Mouse (Mus musculus): ENCODE data around the gene Ovca2. TPM values are rescaled to one million over a fixed set of nuclear protein-coding genes. Genes with fewer than 3 reads are reported as not detected.
A peak's percentile ranks its signal among the peaks of the same experiment; 100 is the strongest.

Ovca2 gene
- polyA plus RNA-seq, 1 experiment from 2014 or later, result 28.6 TPM

DNA sequence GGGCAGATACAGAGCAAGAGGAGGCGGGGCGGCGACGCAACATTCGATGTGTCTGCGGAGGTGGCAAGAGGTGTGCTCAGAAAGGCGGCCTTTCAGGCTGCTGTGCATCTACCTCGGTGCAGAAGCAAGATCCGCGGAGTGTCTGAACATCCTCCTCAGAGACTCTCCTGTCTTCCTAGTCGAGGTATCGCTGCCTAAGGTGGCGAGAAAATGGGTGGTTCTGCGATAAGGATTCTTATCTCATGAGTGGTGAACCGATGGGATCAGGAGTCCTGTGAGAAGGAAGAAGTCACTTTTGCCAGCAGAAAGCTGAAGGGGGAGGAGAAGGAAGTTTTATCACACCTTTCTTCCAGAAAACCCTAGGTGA, 4.9 kb downstream of the Ovca2 start:
- 4% methylated on average over 15 of the region's 15 CpGs for WGBS
- no peak for TF ChIP-seq CTCF (IDR thresholded peaks at IDR 0.05; ENCODE audit: low read depth)
- H3K27me3 ChIP-seq (ENCODE audit: insufficient read depth, low read length), result peaks cover 38% of the 10 kb centered on the region
- peak overlapping the region; percentile 92 for H3K4me2 ChIP-seq
- peaks cover 17% of the 10 kb centered on the region; the same call in 1 of the 2 replicates for H3K36me3 ChIP-seq (ENCODE audit: insufficient read depth)
- H3K4me1 ChIP-seq (ENCODE audit: insufficient read depth), result peaks cover 7% of the 10 kb centered on the region
- ATAC-seq (ENCODE audit: insufficient read depth), result no peak
- no peak for DNase-seq
- H3K27ac ChIP-seq (ENCODE audit: low read depth), result no peak overlapping the region
- peak overlapping the region; percentile 61 for H3K4me3 ChIP-seq (ENCODE audit: low read depth, low read length)
- no peak overlapping the region for H3K9ac ChIP-seq
- H3K9me3 ChIP-seq (ENCODE audit: low read depth, low read length), result no peaks in the 10 kb centered on the region

GRCm38 (mm10) chr11:75173095-75173798, 5.4 kb downstream of the Ovca2 start:
- ATAC-seq (ENCODE audit: insufficient read depth), result peak; percentile 51
- Histone ChIP-seq H3K9ac (0 out of 2 replicates have a peak overlapping the region, but pooled peaks have one; percentile 16), H3K27me3 (ENCODE audit: insufficient read depth, low read length) (peaks cover 43% of the 10 kb centered on the region)

GRCm38 (mm10) chr11:75172151-75173094, 6.2 kb downstream of the Ovca2 start:
- Histone ChIP-seq H3K9me3 (ENCODE audit: low read depth, low read length) (no peaks in the 10 kb centered on the region), H3K36me3 (ENCODE audit: insufficient read depth) (peaks cover 14% of the 10 kb centered on the region), H3K4me1 (ENCODE audit: insufficient read depth) (peaks cover 2% of the 10 kb centered on the region), H3K27me3 (ENCODE audit: insufficient read depth, low read length) (peaks cover 51% of the 10 kb centered on the region), H3K9ac (peak overlapping the region; percentile 20; the same call in 1 of the 2 replicates), H3K27ac (ENCODE audit: low read depth) (no peak overlapping the region), H3K4me2 (peak overlapping the region; percentile 92), H3K4me3 (ENCODE audit: low read depth, low read length) (peak overlapping the region; percentile 61)
- ATAC-seq (ENCODE audit: insufficient read depth) (no peak; the same call in 1 of the 2 replicates), DNase-seq (peak; percentile 75)
- TF ChIP-seq CTCF (IDR thresholded peaks at IDR 0.05; ENCODE audit: low read depth), result no peak
- WGBS, result under 1% methylated on average over 75 of the region's 75 CpGs

More at GRCm38 (mm10) chr11:75173095-75173798, 5.4 kb downstream of the Ovca2 start:
- Histone ChIP-seq H3K4me2 (peak overlapping the region; percentile 92), H3K36me3 (ENCODE audit: insufficient read depth) (peaks cover 17% of the 10 kb centered on the region; the same call in 1 of the 2 replicates), H3K4me3 (ENCODE audit: low read depth, low read length) (peak overlapping the region; percentile 61), H3K4me1 (ENCODE audit: insufficient read depth) (peaks cover 7% of the 10 kb centered on the region), H3K27ac (ENCODE audit: low read depth) (no peak overlapping the region), H3K9me3 (ENCODE audit: low read depth, low read length) (no peaks in the 10 kb centered on the region)
- no peak for TF ChIP-seq CTCF (IDR thresholded peaks at IDR 0.05; ENCODE audit: low read depth)
- WGBS, result under 1% methylated on average over 71 of the region's 71 CpGs
- peak; percentile 91 for DNase-seq

DNA sequence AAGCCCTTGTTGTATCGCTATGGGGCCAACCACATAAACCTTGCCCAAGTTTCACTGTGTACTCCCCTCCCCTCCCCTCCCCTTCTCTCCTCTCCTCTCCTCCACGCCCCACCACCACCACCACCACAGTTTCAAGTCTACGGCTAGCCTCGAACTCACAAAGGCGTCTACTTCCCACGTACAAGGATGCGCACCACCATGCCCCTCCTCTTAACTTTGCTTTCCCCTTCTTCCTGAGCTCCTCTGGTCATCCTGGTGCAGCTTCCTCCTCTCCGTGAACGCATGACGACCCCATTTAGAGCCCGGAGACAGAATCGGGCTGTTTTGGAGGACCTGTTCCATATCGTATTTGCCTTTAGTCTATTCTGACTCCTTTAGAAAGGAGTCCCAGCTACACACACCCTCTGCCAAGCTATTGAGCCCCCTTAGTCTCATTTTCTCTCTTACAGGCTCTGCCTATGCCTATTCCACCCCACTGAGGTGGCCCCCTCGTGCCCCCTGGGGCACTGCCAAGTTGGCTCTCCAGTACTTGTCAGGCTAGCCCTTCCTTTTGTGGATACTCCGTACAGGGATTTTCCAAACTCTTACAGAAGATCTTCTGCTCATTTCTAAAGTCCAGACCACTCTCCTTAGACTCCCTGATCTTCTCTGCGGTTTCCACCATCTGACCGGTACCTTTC, 7.3 kb downstream of the Ovca2 start:
- Histone ChIP-seq H3K4me3 (ENCODE audit: low read depth, low read length) (peak overlapping the region; percentile 61; the same call in 1 of the 2 replicates), H3K4me2 (peak overlapping the region; percentile 92), H3K9ac (no peak overlapping the region), H3K9me3 (ENCODE audit: low read depth, low read length) (no peaks in the 10 kb centered on the region), H3K27me3 (ENCODE audit: insufficient read depth, low read length) (peaks cover 61% of the 10 kb centered on the region), H3K36me3 (ENCODE audit: insufficient read depth) (peaks cover 16% of the 10 kb centered on the region), H3K27ac (ENCODE audit: low read depth) (no peak overlapping the region), H3K4me1 (ENCODE audit: insufficient read depth) (peaks cover 2% of the 10 kb centered on the region)
- TF ChIP-seq CTCF (IDR thresholded peaks at IDR 0.05; ENCODE audit: low read depth), result no peak
- ATAC-seq (ENCODE audit: insufficient read depth), result no peak
- no peak for DNase-seq
- WGBS, result 13% methylated on average over 17 of the region's 17 CpGs

DNA sequence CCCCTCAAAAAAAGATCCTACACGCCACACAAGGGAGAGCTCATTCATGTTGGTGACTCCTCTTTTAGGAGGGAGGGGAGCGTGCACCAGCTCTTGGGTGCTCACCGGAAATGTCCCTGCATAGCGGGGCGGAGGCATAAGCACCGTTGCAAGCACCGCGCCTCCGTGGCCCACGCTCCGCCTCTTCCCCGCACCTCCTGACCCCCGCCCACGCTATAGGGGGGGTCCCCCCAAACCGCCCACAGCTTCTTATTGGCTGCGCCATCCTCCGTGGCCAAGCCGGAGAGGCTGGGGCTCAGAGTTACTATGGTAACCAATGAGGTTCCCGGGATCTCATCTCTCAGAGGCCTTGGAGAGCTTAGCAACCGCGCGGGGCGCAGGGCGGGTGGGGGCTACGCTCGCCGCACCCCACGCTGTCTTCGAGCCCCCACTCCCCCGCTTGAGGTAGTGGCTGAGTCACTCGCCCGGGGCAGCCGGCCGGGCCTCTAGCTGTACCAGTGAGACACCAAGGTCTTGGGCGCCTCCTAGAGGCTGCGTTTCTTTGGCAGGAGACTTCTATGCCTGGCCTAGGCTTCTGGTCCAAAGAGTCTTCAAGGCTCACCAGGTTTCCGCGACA, 8.4 kb downstream of the Ovca2 start:
- Histone ChIP-seq H3K4me3 (ENCODE audit: low read depth, low read length) (peak overlapping the region; percentile 77), H3K27ac (ENCODE audit: low read depth) (peak overlapping the region; percentile 33; the same call in 1 of the 2 replicates), H3K36me3 (ENCODE audit: insufficient read depth) (peaks cover 25% of the 10 kb centered on the region), H3K4me1 (ENCODE audit: insufficient read depth) (peaks cover 2% of the 10 kb centered on the region), H3K4me2 (peak overlapping the region; percentile 76), H3K9ac (no peak overlapping the region), H3K27me3 (ENCODE audit: insufficient read depth, low read length) (peaks cover 72% of the 10 kb centered on the region), H3K9me3 (ENCODE audit: low read depth, low read length) (no peaks in the 10 kb centered on the region)
- WGBS, result under 1% methylated on average over 38 of the region's 38 CpGs
- TF ChIP-seq CTCF (IDR thresholded peaks at IDR 0.05; ENCODE audit: low read depth), result peak; percentile 77
- DNase-seq (peak; percentile 98), ATAC-seq (ENCODE audit: insufficient read depth) (peak; percentile 45)

GRCm38 (mm10) chr11:75169405-75170080, 9.1 kb downstream of the Ovca2 start, which contains the start of gene Hic1:
Gene Hic1 (minus strand): TSS chr11:75169519.
- peak; percentile 69 for DNase-seq
- peak within 1 kb of the TSS; percentile 91 for H3K9ac ChIP-seq
- ATAC-seq (ENCODE audit: insufficient read depth), result no peak
- peak within 1 kb of the TSS; percentile 77 for H3K4me3 ChIP-seq (ENCODE audit: low read depth, low read length)
- no peak for TF ChIP-seq CTCF (IDR thresholded peaks at IDR 0.05; ENCODE audit: low read depth)
- 2% methylated on average over 23 of the region's 23 CpGs for WGBS
- peak within 1 kb of the TSS; percentile 76 for H3K4me2 ChIP-seq
- peaks cover 79% of the 10 kb centered on the region for H3K27me3 ChIP-seq (ENCODE audit: insufficient read depth, low read length)
- H3K9me3 ChIP-seq (ENCODE audit: low read depth, low read length), result no peaks in the 10 kb centered on the region
- H3K4me1 ChIP-seq (ENCODE audit: insufficient read depth), result peaks cover 2% of the 10 kb centered on the region
- H3K27ac ChIP-seq (ENCODE audit: low read depth), result peak within 1 kb of the TSS; percentile 95
- H3K36me3 ChIP-seq (ENCODE audit: insufficient read depth), result peaks cover 32% of the 10 kb centered on the region

Measured in lung, embryonic 14.5 days (tissue).